Mouse (Mus musculus) cerebellum, adult 11 months (tissue): ENCODE data around the gene Pdgfra.

Experiments
- DNase-seq: peaks from one replicate; pipeline ENCODE4 v3.0.0; 2022

Pdgfra gene

DNA sequence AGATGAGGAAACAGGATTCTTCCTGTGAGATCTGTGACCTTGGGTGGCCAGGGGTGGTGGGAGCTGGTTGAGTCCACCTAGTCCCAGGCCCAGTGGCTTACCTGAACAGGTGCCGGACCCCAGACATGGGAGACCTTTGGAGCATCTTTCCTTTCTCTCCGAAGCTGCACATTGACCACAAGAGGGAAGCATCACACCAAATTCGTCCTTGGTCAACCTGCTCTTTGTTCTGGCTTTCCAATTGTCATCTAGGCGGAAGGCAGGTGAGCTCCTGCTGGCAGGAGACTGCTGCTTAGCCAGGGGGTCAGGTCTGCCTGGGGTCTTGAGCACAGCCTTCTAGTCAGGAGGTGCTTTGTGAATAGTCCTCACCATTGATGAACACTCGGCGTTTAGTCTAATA, 62.4 kb downstream of the Pdgfra start:
- no peak for DNase-seq

DNA sequence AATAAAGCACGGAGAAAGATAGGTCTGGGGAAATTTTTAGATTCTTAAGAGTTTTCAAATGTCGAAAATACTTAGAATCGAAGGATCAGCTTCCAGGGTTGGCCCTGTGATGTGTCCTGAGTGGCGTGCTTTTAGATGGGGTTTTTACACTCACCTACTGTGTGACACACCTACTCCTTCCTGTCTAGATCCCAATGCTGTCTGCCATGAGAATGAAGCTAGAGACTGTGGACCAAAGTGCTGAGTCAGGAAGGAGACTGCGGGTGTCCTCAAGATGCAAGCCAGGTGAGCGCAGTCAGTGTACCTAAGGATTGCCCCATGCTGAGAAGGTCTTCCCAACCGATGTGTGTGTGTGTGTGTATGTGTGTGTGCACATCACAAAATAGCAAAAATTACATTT, 62.8 kb downstream of the Pdgfra start:
- DNase-seq, result no peak

DNA sequence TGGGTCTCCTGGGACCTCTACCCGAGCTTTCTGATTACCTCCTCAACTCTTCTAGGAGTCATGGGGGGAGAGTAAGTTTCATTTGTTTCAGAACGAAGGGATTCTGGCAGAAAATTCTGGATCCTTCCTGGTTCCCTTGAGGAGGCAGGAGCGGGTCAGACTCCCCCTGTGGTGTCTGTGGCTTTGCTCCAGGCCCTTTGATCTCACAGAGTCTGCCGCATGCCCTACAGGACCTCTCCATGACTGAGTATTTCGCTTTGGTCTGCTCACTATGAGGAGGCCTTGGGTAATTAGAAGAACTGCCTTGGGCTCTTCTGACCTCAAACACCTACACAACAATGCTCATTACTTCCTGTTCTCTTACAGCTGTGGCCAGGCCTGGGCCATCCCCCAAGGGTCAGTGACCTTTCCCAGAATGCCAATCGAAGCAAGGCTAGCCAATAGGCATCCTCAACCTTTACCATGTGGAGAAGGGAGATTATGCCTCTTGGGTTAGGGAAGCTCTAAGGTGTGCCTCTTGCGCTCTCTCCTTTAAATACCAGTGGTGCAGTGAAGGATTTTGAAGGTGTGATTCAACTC, 63.7 kb downstream of the Pdgfra start:
- DNase-seq, result no peak

DNA sequence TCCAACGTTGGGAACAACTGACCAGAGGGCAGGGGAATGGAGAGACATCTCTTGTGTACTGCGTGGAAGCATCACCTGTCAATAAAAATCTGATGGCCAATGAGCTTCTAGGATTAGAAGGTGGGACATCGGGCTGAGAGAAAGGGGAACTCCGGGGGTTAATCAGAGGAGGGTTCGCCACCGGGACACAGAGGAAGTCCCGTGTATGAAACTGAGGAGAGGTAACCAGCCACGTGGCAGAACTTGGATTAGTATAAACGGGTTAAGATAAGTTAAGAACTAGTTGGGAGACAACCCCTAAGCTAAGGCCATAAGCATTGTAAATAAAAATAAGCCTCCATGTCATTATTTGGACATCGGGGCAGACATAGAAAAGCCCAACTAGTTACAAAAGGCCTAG, 69.5 kb downstream of the Pdgfra start:
- no peak for DNase-seq

DNA sequence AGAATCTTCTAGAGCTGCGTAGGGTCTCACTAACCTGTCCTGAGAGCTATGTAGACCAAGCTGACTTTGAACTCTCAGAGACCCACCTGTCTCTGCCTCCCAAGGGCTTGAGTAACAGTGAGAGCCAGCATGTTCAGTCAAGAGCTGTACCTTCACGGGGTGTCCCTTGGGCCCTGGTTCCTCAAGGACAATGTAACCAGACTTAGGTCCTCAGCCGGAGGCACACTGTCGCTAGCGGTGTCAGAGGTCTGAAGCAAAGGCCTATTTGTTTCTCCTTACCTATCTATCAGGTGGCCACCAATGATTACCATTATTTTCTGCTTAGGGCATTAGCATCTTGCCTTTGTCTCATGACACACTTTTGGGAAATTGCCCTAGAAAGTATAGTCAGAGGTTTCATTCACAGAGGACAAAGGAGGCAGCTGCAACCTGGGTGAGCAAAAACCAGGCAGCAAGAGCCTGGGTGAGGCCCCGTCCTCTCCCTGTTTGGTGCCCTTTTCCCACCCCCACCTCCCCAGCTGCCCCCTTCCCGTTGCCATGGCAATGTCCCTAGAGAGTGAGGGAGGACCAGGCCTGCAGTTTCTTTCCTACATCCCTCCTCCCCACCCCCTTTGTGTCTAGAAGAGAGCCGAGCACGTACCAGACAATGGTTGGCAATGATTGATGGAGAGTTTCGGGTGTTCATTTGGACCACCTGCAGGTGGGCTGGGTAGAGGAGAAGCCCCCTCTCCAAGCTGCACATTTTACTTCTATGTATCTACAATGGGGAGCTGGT, 70.6 kb downstream of the Pdgfra start:
- DNase-seq, result no peak

DNA sequence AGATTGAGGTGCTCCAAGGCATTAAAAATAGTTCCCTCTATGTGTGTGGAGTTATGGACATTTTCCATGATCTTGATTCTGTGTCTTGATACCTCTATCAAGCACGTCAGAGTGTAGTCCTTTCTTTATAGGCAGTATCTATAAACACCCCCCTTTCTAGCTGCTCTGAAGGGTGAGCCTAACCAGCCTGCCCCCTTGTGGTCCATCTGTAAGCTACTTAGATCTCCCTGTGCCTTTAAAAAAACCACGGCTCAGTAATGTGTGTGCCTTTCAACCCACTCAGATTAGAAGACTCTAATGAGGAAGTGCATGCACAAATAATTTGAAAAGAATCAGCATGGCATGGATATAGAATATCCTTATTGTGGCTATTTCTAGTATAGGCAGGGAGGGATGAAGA, 86.3 kb downstream of the Pdgfra start:
- DNase-seq, result no peak

DNA sequence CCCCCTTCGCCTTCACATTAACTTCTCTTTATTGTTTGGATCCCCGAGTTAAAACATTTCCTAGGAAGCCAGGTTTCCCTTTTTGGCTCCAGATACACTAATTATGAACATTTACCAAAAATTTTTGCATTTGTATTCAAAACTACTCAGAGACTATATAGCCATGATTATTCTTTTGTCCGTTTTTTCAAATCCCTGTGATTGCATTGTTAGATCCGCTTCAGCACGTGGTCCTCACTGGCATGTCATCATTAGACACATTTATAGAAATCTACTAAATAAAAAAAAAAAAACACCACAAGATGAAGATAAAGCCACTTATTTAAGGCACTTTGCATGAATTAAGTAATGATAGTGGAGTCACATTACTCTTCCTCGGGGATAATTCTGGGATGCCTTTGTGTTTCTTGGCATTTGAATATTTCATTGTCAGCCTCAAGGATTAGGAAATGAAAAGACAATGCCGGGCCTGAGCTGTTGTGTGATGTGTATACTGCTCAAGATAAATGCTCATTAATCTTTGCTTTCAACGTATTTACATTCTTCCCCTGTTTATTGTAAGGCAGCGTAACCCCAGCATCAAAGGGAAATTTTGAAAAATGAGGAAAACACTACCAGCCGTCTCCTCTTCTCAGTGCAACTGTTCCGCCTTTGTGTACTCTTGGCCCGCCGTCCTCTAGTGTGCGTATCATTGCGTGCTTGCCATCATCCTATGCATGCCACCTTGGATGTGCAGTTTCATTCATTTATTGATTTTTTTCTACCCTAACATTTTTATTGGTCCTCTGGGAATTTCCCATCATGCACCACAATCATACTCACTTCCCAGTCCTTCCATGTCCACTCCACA, 87.1 kb downstream of the Pdgfra start:
- DNase-seq, result no peak

DNA sequence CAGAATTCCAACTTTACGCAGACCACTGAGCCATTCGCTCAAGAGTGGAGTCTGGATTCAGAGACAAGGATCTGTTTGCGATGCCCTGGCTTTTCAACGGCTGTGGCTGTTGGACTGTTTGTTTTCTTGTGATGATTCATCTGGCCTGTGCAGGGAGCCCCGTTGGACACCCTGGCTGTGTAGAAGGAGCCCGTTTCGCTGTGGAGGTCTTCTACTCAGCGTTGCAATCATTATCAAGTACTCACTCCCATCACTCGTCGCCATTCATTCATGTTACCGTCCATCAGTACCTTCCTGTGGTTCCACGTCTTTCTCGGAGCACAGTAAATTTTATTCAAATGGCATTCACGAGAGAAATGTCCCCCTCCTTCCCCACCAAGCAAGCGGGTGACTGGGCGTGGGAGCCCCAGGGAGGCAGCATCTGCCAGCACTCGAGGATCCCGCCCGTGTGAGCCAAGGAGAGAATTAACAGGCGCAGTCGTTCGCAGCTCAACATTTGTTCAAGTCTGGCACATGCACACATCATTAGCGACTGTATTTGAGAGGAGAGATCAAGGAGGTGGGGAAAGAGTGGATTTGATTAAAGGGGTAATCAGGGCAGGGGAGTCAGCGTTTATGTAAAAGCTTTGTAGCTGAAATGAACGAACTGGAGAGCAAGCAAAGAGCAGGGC, 95.1 kb downstream of the Pdgfra start:
- DNase-seq, result no peak
